Mouse (Mus musculus) left cerebral cortex, adult 2 months (tissue): ENCODE data around the gene Klhl42. TPM values are rescaled to one million over a fixed set of nuclear protein-coding genes. Genes with fewer than 3 reads are reported as not detected.

ENCODE experiments used
- DNase-seq, 2 experiments: peaks; one replicate each; pipeline ENCODE4 v3.0.0; 2021 to 2022; ENCODE audit warnings: low spot score in 2 of 2, mixed read lengths in 1 of 2; ENCODE audit errors: extremely low spot score in 1 of 2
- H3K27ac ChIP-seq: fragments of 200-600 bp; 2 replicates; pipeline ENCODE4 v1.8.1; 2022
- H3K4me3 ChIP-seq: fragments of 200-600 bp; 2 replicates; pipeline ENCODE4 v1.8.1; 2022
- CTCF ChIP-seq: fragments of 200-600 bp; IDR thresholded peaks from 2 replicates; pipeline ENCODE4 v1.8.1; 2022; ENCODE audit warnings: antibody characterized with exemption, mild to moderate bottlenecking, moderate library complexity
- intact Hi-C: fragments of 180-260 bp; cut with DNase I; formaldehyde crosslinking; loops from one replicate; pipeline ENCODE4 v1.15.1; 2025
- total RNA-seq, 2 experiments: library from RNA; stranded (reverse); gene quantifications; 2 replicates each; pipeline ENCODE4 v1.2.3; 2021

Gene Klhl42
- total RNA-seq, 2 experiments from 2014 or later, result 24.5 to 24.8 TPM

- Histone ChIP-seq H3K27ac (no peak overlapping the region), H3K4me3 (no peak overlapping the region)
- no peak for DNase-seq
- no peak for TF ChIP-seq CTCF
- intact Hi-C loops, result loop anchor here (2.0 kb wide), 1 partner anchor 47 kb away; the partner anchor contains the start of gene Mrps35
These were observed 988 bp upstream of the Klhl42 start for GRCm38 (mm10) chr6:147090191-147090590.

- no peak for TF ChIP-seq CTCF
- intact Hi-C loops, result no loop called here
These were observed 957 bp downstream of the Klhl42 start for GRCm38 (mm10) chr6:147092136-147092535.

GRCm38 (mm10) chr6:147094771-147095170, 3.6 kb downstream of the Klhl42 start:
- TF ChIP-seq CTCF, result no peak
- Histone ChIP-seq H3K4me3 (no peak overlapping the region; the same call in 1 of the 2 replicates), H3K27ac (no peak overlapping the region)
- DNase-seq, result no peak
- intact Hi-C loops, result no loop called here

More at GRCm38 (mm10) chr6:147092136-147092535, 957 bp downstream of the Klhl42 start:
- peak; percentile 32 to 39 for DNase-seq
- Histone ChIP-seq H3K27ac (peak overlapping the region; percentile 93), H3K4me3 (peak overlapping the region; percentile 68)

GRCm38 (mm10) chr6:147096109-147096508, 4.9 kb downstream of the Klhl42 start:
- TF ChIP-seq CTCF, result no peak; the same call in 1 of the 2 replicates
- intact Hi-C loops, result no loop called here
- H3K27ac ChIP-seq, result no peak overlapping the region
- H3K4me3 ChIP-seq, result no peak overlapping the region
- no peak for DNase-seq

- no peak for TF ChIP-seq CTCF
- intact Hi-C loops, result no loop called here
- H3K4me3 ChIP-seq, result no peak overlapping the region
- no peak overlapping the region for H3K27ac ChIP-seq
- DNase-seq, result no peak
These were observed 5.8 kb downstream of the Klhl42 start for GRCm38 (mm10) chr6:147096934-147097333.

- DNase-seq, result no peak
- no peak for TF ChIP-seq CTCF
- intact Hi-C loops, result no loop called here
- Histone ChIP-seq H3K4me3 (no peak overlapping the region), H3K27ac (no peak overlapping the region)
These were observed 6.3 kb downstream of the Klhl42 start for GRCm38 (mm10) chr6:147097346-147097929.

GRCm38 (mm10) chr6:147099458-147100277, 8.5 kb downstream of the Klhl42 start:
- Histone ChIP-seq H3K4me3 (no peak overlapping the region; the same call in 1 of the 2 replicates), H3K27ac (peak overlapping the region; percentile 58; the same call in 1 of the 2 replicates)
- no peak for DNase-seq
- TF ChIP-seq CTCF, result no peak; the same call in 1 of the 2 replicates
- intact Hi-C loops, result no loop called here

GRCm38 (mm10) chr6:147102293-147102692, 11.1 kb downstream of the Klhl42 start:
- intact Hi-C loops, result no loop called here
- DNase-seq, result no peak
- no peak; the same call in none of the 2 replicates for TF ChIP-seq CTCF
- Histone ChIP-seq H3K27ac (no peak overlapping the region), H3K4me3 (no peak overlapping the region)

DNA sequence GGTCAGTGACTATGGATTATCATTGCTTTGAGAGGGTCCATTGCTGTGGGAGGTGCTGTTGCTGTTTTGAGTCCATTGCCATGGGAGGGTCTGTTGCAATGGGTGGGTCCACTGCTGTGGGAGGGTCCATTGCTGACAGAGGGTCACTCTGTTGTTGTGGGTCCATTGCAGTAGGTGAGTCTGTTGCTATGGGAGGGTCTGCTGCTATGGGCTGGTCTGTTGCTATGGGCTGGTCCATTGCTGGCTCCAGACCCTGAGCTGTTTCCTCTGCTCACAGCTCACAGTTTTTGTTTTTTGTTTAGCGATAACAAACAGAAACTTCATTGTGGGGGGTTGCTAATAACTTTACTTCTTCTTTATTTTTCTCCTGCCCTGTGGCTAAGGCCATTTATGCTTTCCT, 14.3 kb downstream of the Klhl42 start:
- Histone ChIP-seq H3K27ac (no peak overlapping the region), H3K4me3 (no peak overlapping the region)
- TF ChIP-seq CTCF, result no peak
- no peak for DNase-seq
- intact Hi-C loops, result no loop called here

DNA sequence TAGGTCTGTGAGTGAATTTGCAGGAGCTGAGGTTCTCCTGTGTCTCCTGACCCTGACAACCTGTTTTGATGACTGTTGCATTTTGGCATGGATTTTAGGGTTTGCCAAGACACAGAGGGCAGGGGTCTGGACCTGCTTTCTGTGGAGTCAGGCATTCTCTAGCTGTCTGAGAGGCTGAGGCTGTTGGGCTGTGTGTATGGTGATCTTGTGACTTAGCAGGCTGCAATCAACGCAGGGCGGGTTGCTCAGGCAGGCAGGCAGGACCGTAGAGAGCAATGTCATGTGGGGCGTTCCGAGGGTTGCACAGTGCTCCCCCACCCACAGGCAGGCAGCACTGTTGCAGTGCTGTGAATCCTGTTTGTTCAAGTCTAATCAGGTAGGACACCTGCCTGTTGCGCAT, 15.5 kb downstream of the Klhl42 start:
- H3K4me3 ChIP-seq, result no peak overlapping the region
- no peak overlapping the region for H3K27ac ChIP-seq
- no peak for TF ChIP-seq CTCF
- intact Hi-C loops, result no loop called here
- no peak for DNase-seq

DNA sequence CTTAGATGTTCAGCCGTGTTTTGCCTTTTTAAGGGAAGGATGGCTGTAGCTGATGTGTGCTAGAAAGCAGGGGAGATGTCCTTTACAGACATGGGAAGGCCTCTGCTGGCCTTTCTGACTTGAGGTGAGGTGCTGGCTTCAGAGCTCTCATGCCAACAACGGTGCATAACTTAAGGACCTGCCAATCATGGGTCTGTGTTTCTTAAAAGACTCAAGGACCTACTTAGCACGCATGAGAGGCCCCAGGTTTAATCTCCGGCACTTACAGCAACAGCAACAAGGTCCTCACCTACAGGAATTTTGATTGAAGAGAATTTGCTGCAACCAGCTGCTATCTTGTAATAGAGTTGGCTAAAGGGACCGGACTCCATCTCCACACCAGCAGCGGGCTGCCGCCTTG, 18.1 kb downstream of the Klhl42 start:
- H3K4me3 ChIP-seq, result no peak overlapping the region
- intact Hi-C loops, result no loop called here
- DNase-seq, result no peak
- no peak overlapping the region for H3K27ac ChIP-seq
- TF ChIP-seq CTCF, result no peak

GRCm38 (mm10) chr6:147116579-147116978, 25.4 kb downstream of the Klhl42 start:
- Histone ChIP-seq H3K4me3 (no peak overlapping the region), H3K27ac (no peak overlapping the region)
- DNase-seq, result peak; percentile 76 to 85
- peak; percentile 88 for TF ChIP-seq CTCF
- intact Hi-C loops, result loop anchor here (5.0 kb wide), 1 partner anchor 104 kb away; no protein-coding TSS in a partner anchor
